Mouse (Mus musculus): ENCODE measurements at regions not wholly inside any gene's neighbourhood (a gene's known extent, or its start where the extent isn't known, plus 50 kb on each side); places are given as distances from the start of the nearest gene placed in this dataset.

- H3K27ac ChIP-seq (ENCODE audit: low read depth, low read length) = no peak overlapping the region
- H3K9ac ChIP-seq = no peak overlapping the region
- no peaks in the 10 kb centered on the region for H3K27me3 ChIP-seq (ENCODE audit: insufficient read depth, low read length)
- no peak overlapping the region for H3K4me2 ChIP-seq (ENCODE audit: low read depth)
- no peak for DNase-seq
- no peaks in the 10 kb centered on the region for H3K9me3 ChIP-seq (ENCODE audit: low read length)
- ATAC-seq = peak; percentile 54
- no peak for TF ChIP-seq CTCF (IDR thresholded peaks at IDR 0.05; ENCODE audit: low read depth)
- H3K4me3 ChIP-seq (ENCODE audit: low read depth, low read length) = no peak overlapping the region
- WGBS = 61% methylated on average over 18 of the region's 18 CpGs
- no peaks in the 10 kb centered on the region for H3K4me1 ChIP-seq (ENCODE audit: insufficient read depth)
- H3K36me3 ChIP-seq (ENCODE audit: insufficient read depth) = no peaks in the 10 kb centered on the region
Observed at GRCm38 (mm10) chr13:29109064-29109856, 155.7 kb upstream of the Sox4 start.

- Histone ChIP-seq H3K9ac (no peak overlapping the region), H3K4me2 (ENCODE audit: low read depth) (no peak overlapping the region), H3K36me3 (ENCODE audit: insufficient read depth) (no peaks in the 10 kb centered on the region), H3K9me3 (ENCODE audit: low read length) (no peaks in the 10 kb centered on the region), H3K4me3 (ENCODE audit: low read depth, low read length) (no peak overlapping the region), H3K27ac (ENCODE audit: low read depth, low read length) (no peak overlapping the region), H3K27me3 (ENCODE audit: insufficient read depth, low read length) (no peaks in the 10 kb centered on the region), H3K4me1 (ENCODE audit: insufficient read depth) (no peaks in the 10 kb centered on the region)
- 76% methylated on average over 6 of the region's 6 CpGs for WGBS
- DNase-seq = no peak
- ATAC-seq = no peak
- TF ChIP-seq CTCF (IDR thresholded peaks at IDR 0.05; ENCODE audit: low read depth) = no peak
Observed at GRCm38 (mm10) chr13:29108214-29108613, 154.7 kb upstream of the Sox4 start.

GRCm38 (mm10) chr13:29092166-29092565 is 138.7 kb upstream of the Sox4 start:
- H3K4me2 ChIP-seq (ENCODE audit: low read depth) = no peak overlapping the region
- H3K9me3 ChIP-seq (ENCODE audit: low read length) = no peaks in the 10 kb centered on the region
- H3K9ac ChIP-seq = no peak overlapping the region
- H3K4me3 ChIP-seq (ENCODE audit: low read depth, low read length) = no peak overlapping the region
- no peak for DNase-seq
- TF ChIP-seq CTCF (IDR thresholded peaks at IDR 0.05; ENCODE audit: low read depth) = no peak
- no peak overlapping the region for H3K27ac ChIP-seq (ENCODE audit: low read depth, low read length)
- H3K36me3 ChIP-seq (ENCODE audit: insufficient read depth) = no peaks in the 10 kb centered on the region
- H3K4me1 ChIP-seq (ENCODE audit: insufficient read depth) = no peaks in the 10 kb centered on the region
- no peak for ATAC-seq
- H3K27me3 ChIP-seq (ENCODE audit: insufficient read depth, low read length) = no peaks in the 10 kb centered on the region
- WGBS = 93% methylated on average over 5 of the region's 5 CpGs

- Histone ChIP-seq H3K4me3 (ENCODE audit: low read depth, low read length) (no peak overlapping the region), H3K27ac (ENCODE audit: low read depth, low read length) (no peak overlapping the region), H3K36me3 (ENCODE audit: insufficient read depth) (no peaks in the 10 kb centered on the region), H3K4me2 (ENCODE audit: low read depth) (no peak overlapping the region), H3K27me3 (ENCODE audit: insufficient read depth, low read length) (no peaks in the 10 kb centered on the region), H3K9me3 (ENCODE audit: low read length) (no peaks in the 10 kb centered on the region), H3K9ac (no peak overlapping the region), H3K4me1 (ENCODE audit: insufficient read depth) (no peaks in the 10 kb centered on the region)
- no peak for TF ChIP-seq CTCF (IDR thresholded peaks at IDR 0.05; ENCODE audit: low read depth)
- WGBS = 57% methylated on average over 5 of the region's 5 CpGs
- no peak for DNase-seq
- ATAC-seq = no peak
Observed at GRCm38 (mm10) chr13:29086854-29087253, 133.3 kb upstream of the Sox4 start.

GRCm38 (mm10) chr13:29081064-29081463 is 127.6 kb upstream of the Sox4 start:
- Histone ChIP-seq H3K4me1 (ENCODE audit: insufficient read depth) (no peaks in the 10 kb centered on the region), H3K27ac (ENCODE audit: low read depth, low read length) (no peak overlapping the region), H3K36me3 (ENCODE audit: insufficient read depth) (no peaks in the 10 kb centered on the region), H3K27me3 (ENCODE audit: insufficient read depth, low read length) (no peaks in the 10 kb centered on the region), H3K9ac (no peak overlapping the region), H3K4me2 (ENCODE audit: low read depth) (no peak overlapping the region), H3K4me3 (ENCODE audit: low read depth, low read length) (no peak overlapping the region), H3K9me3 (ENCODE audit: low read length) (no peaks in the 10 kb centered on the region)
- no peak for TF ChIP-seq CTCF (IDR thresholded peaks at IDR 0.05; ENCODE audit: low read depth)
- DNase-seq (no peak), ATAC-seq (no peak; the same call in 1 of the 2 replicates)
- 25% methylated on average over 2 of the region's 2 CpGs for WGBS

GRCm38 (mm10) chr13:29079841-29080240 is 126.3 kb upstream of the Sox4 start:
- no peaks in the 10 kb centered on the region for H3K4me1 ChIP-seq (ENCODE audit: insufficient read depth)
- H3K27me3 ChIP-seq (ENCODE audit: insufficient read depth, low read length) = no peaks in the 10 kb centered on the region
- no peak overlapping the region for H3K9ac ChIP-seq
- H3K9me3 ChIP-seq (ENCODE audit: low read length) = no peaks in the 10 kb centered on the region
- H3K36me3 ChIP-seq (ENCODE audit: insufficient read depth) = no peaks in the 10 kb centered on the region
- H3K4me3 ChIP-seq (ENCODE audit: low read depth, low read length) = no peak overlapping the region
- DNase-seq = no peak
- ATAC-seq = no peak
- no peak overlapping the region for H3K4me2 ChIP-seq (ENCODE audit: low read depth)
- H3K27ac ChIP-seq (ENCODE audit: low read depth, low read length) = no peak overlapping the region
- TF ChIP-seq CTCF (IDR thresholded peaks at IDR 0.05; ENCODE audit: low read depth) = no peak
- WGBS = 98% methylated on average over 10 of the region's 10 CpGs

- TF ChIP-seq CTCF (IDR thresholded peaks at IDR 0.05; ENCODE audit: low read depth) = no peak
- H3K9ac ChIP-seq = no peak overlapping the region
- H3K4me3 ChIP-seq (ENCODE audit: low read depth, low read length) = no peak overlapping the region
- ATAC-seq (no peak), DNase-seq (no peak)
- H3K27me3 ChIP-seq (ENCODE audit: insufficient read depth, low read length) = no peaks in the 10 kb centered on the region
- no peaks in the 10 kb centered on the region for H3K36me3 ChIP-seq (ENCODE audit: insufficient read depth)
- H3K4me2 ChIP-seq (ENCODE audit: low read depth) = no peak overlapping the region
- no peaks in the 10 kb centered on the region for H3K9me3 ChIP-seq (ENCODE audit: low read length)
- no peaks in the 10 kb centered on the region for H3K4me1 ChIP-seq (ENCODE audit: insufficient read depth)
- no peak overlapping the region for H3K27ac ChIP-seq (ENCODE audit: low read depth, low read length)
- WGBS = 89% methylated on average over 2 of the region's 2 CpGs
Observed at GRCm38 (mm10) chr13:29073630-29074029, 120.1 kb upstream of the Sox4 start.
